In the genomic region with DNA sequence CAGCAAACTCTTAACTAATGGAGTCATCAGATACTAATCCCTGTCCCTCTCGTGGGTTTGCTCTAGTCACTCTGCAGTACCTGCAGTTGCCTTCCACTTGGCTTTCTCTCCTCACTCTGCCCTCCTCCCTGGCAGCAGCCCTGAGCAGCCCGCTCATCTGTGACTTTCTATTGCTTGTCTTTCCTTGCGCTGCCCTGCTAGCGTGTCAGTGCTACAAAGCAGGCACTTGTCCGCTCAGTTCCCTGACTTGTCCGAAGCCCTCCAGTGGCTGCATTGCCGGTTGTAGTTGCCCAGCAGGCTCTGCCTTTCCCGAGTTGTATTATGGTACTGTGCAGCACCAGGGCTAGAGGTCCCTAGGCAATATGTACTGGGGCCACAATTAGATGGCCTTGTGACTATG, we compare ENCODE assay signal across 10 mouse cellular contexts.
DNase-seq lines count a peak whose midpoint lies in the region; ATAC-seq lines count a peak whose summit lies in the region.
"Had no signal": no experiment of that assay in that cellular context is flagged by ENCODE, and none has a peak within 500 bp of the region (broad histone marks: within the 10 kb centered on the region; RNA-seq: fewer than 3 reads in every experiment).

No protein-coding gene starts in this region.

- no peak for ATAC-seq in embryonic facial prominence, embryonic 12.5 days (ENCODE audit: insufficient number of reproducible peaks, insufficient read depth, low FRiP score, low TSS enrichment)

- H3K4me3 ChIP-seq in embryonic facial prominence, embryonic 12.5 days: no peak overlapping the region
- no peak overlapping the region for H3K4me3 ChIP-seq in heart, embryonic 10.5 days
- H3K4me3 ChIP-seq: heart, embryonic 15.5 days had no signal

- peaks cover 50% of the 10 kb centered on the region for H3K4me1 ChIP-seq in embryonic facial prominence, embryonic 12.5 days
- H3K4me1 ChIP-seq in heart, embryonic 10.5 days: peaks cover 49% of the 10 kb centered on the region

- H3K27me3 ChIP-seq in embryonic facial prominence, embryonic 12.5 days: no peaks in the 10 kb centered on the region; the same call in 1 of the 2 replicates
- H3K27me3 ChIP-seq in heart, embryonic 10.5 days (ENCODE audit: insufficient read depth, poor library complexity, severe bottlenecking): no peaks in the 10 kb centered on the region
- H3K27me3 ChIP-seq: heart, embryonic 15.5 days had no signal

- peak overlapping the region; percentile 47; the same call in 1 of the 2 replicates for H3K27ac ChIP-seq in embryonic facial prominence, embryonic 12.5 days
- no peak overlapping the region for H3K27ac ChIP-seq in heart, embryonic 10.5 days

- H3K9me3 ChIP-seq in embryonic facial prominence, embryonic 12.5 days: no peaks in the 10 kb centered on the region
- H3K9me3 ChIP-seq in heart, embryonic 10.5 days: no peaks in the 10 kb centered on the region
- H3K9me3 ChIP-seq: heart, embryonic 15.5 days had no signal

- no peak overlapping the region for H3K9ac ChIP-seq in embryonic facial prominence, embryonic 12.5 days
- H3K9ac ChIP-seq: heart, embryonic 15.5 days; lung, embryonic 14.5 days had no signal

- WGBS in embryonic facial prominence, embryonic 12.5 days: 46% methylated on average over 8 of the region's 8 CpGs
- WGBS in heart, embryonic 10.5 days: 49% methylated on average over 8 of the region's 8 CpGs

- H3K4me2 ChIP-seq in embryonic facial prominence, embryonic 12.5 days (replicated peaks): no peak overlapping the region
- H3K4me2 ChIP-seq: heart, embryonic 15.5 days; lung, embryonic 14.5 days had no signal

- H3K36me3 ChIP-seq in embryonic facial prominence, embryonic 12.5 days: no peaks in the 10 kb centered on the region
- no peaks in the 10 kb centered on the region for H3K36me3 ChIP-seq in heart, embryonic 10.5 days
- H3K36me3 ChIP-seq: heart, embryonic 15.5 days had no signal

- peak; percentile 44 for DNase-seq in layer of hippocampus, adult 11-12 months (ENCODE audit: low spot score)
- DNase-seq in layer of hippocampus, adult 9-10 months (ENCODE audit: low spot score): no peak
- DNase-seq in adrenal gland, postnatal 14 days: peak; percentile 49
- peak; percentile 20 to 51 for DNase-seq in kidney, postnatal 25 days
- no peak for DNase-seq in spleen, adult 18-20 months
- DNase-seq in B cell, adult 2 months: no peak
- DNase-seq in heart, embryonic 10.5 days (ENCODE audit: low spot score): no peak
- DNase-seq: lung, embryonic 14.5 days had no signal

Comparison
In these comparisons a context has a peak if more than half of its experiments do, and no peak if none do; other contexts are left out.
1. DNase-seq: peak in layer of hippocampus, adult 11-12 months (single experiment), adrenal gland, postnatal 14 days (single experiment) and kidney, postnatal 25 days (2 of 2); none in layer of hippocampus, adult 9-10 months (single experiment), spleen, adult 18-20 months (0 of 2), B cell, adult 2 months (0 of 2) and heart, embryonic 10.5 days (single experiment).